Comparison of ENCODE assay signal across 8 mouse cellular contexts in the genomic region with DNA sequence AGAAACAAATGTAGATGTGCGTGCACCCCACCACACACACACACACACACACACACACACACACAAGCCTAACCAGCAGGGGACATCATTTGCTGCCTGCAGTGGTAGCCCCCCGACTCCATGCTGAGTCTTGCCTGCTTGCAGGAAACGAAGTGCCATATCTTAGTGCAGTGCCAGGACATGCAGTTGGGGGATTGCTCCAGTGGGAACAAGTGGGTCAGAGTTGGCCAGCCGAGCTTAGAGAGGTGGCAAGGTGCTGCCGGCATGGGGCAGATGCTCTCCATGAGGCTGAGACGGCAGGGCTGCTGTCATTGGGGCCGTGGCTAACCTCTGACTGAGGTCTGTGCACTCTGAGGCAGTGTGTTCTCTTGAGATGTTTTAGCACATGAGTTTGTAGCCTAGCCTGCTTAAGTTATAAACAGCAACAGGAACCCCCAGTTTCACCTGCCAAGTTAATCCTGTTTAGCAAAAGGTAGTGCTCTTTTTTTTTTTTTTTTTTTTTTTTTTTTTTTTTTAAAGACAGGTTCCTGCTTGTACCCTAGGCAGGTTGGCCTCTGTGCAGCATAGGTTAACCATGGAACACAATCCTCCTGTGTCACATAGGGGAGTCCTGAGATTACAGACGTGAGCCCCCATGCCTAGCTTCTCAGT. TPM values are rescaled to one million over a fixed set of nuclear protein-coding genes. Genes with fewer than 3 reads are reported as not detected.
A peak's percentile ranks its signal among the peaks of the same experiment; 100 is the strongest.
DNase-seq lines count a peak whose midpoint lies in the region; ATAC-seq and TF ChIP-seq lines count a peak whose summit lies in the region.

No protein-coding gene starts in this region.

- no peak for TF ChIP-seq CTCF in stomach, postnatal 0 days (IDR thresholded peaks at IDR 0.05; ENCODE audit: low read depth)

- H3K4me3 ChIP-seq in neural tube, embryonic 11.5 days (ENCODE audit: low read depth, low read length): no peak overlapping the region
- H3K4me3 ChIP-seq in limb, embryonic 15.5 days: peak overlapping the region; percentile 83; the same call in 1 of the 2 replicates
- peak overlapping the region; percentile 85; the same call in 1 of the 2 replicates for H3K4me3 ChIP-seq in stomach, postnatal 0 days (ENCODE audit: low read depth, low read length)

- no peak for ATAC-seq in neural tube, embryonic 11.5 days (ENCODE audit: insufficient read depth, low FRiP score, low TSS enrichment)
- no peak for ATAC-seq in limb, embryonic 15.5 days (ENCODE audit: insufficient number of reproducible peaks, low FRiP score, low TSS enrichment, low read depth)
- ATAC-seq in stomach, postnatal 0 days (ENCODE audit: low FRiP score, low TSS enrichment): no peak

- peaks cover 29% of the 10 kb centered on the region for H3K4me1 ChIP-seq in neural tube, embryonic 11.5 days (ENCODE audit: control insufficient read depth, insufficient read depth, low read length)
- peaks cover 52% of the 10 kb centered on the region for H3K4me1 ChIP-seq in limb, embryonic 15.5 days
- H3K4me1 ChIP-seq in stomach, postnatal 0 days (replicated peaks; ENCODE audit: control insufficient read depth, insufficient read depth): peaks cover 19% of the 10 kb centered on the region

- no peaks in the 10 kb centered on the region for H3K36me3 ChIP-seq in neural tube, embryonic 11.5 days (ENCODE audit: control insufficient read depth, insufficient read depth, low read length)
- no peaks in the 10 kb centered on the region for H3K36me3 ChIP-seq in limb, embryonic 15.5 days
- H3K36me3 ChIP-seq in stomach, postnatal 0 days (ENCODE audit: control insufficient read depth, insufficient read depth, low read length): no peaks in the 10 kb centered on the region

- DNase-seq in cerebellum, adult 9-11 months: peak; percentile 53
- DNase-seq in cerebellum, adult 11 months: no peak
- no peak for DNase-seq in neural tube, embryonic 11.5 days (ENCODE audit: low spot score)
- no peak for DNase-seq in neural tube, embryonic 10.5 days (ENCODE audit: extremely low spot score, low spot score)
- DNase-seq in stomach, postnatal 0 days (ENCODE audit: low spot score): no peak
- no peak for DNase-seq in gastrocnemius, adult 8-10 months (ENCODE audit: low spot score in 2 of 2)
- DNase-seq in right cerebral cortex, adult 18-20 months: no peak

- WGBS in neural tube, embryonic 11.5 days: 77% methylated on average over 8 of the region's 8 CpGs
- WGBS in limb, embryonic 15.5 days: 56% methylated on average over 8 of the region's 8 CpGs
- WGBS in stomach, postnatal 0 days: 63% methylated on average over 8 of the region's 8 CpGs

- H3K9me3 ChIP-seq in neural tube, embryonic 11.5 days (ENCODE audit: control insufficient read depth, low read length): no peaks in the 10 kb centered on the region
- H3K9me3 ChIP-seq in limb, embryonic 15.5 days: no peaks in the 10 kb centered on the region
- H3K9me3 ChIP-seq in stomach, postnatal 0 days (ENCODE audit: control insufficient read depth, low read length): no peaks in the 10 kb centered on the region

- no peaks in the 10 kb centered on the region for H3K27me3 ChIP-seq in neural tube, embryonic 11.5 days (ENCODE audit: control insufficient read depth, insufficient read depth, low read length)
- H3K27me3 ChIP-seq in limb, embryonic 15.5 days: no peaks in the 10 kb centered on the region
- H3K27me3 ChIP-seq in stomach, postnatal 0 days (ENCODE audit: control insufficient read depth, insufficient read depth, low read length): no peaks in the 10 kb centered on the region

- TF ChIP-seq EP300 in stomach, postnatal 0 days (optimal IDR thresholded peaks at IDR 0.05): no peak

- H3K27ac ChIP-seq in neural tube, embryonic 11.5 days (ENCODE audit: low read depth, low read length): no peak overlapping the region
- peak overlapping the region; percentile 50 for H3K27ac ChIP-seq in limb, embryonic 15.5 days
- peak overlapping the region; percentile 81 for H3K27ac ChIP-seq in stomach, postnatal 0 days (replicated peaks)

- H3K9ac ChIP-seq in neural tube, embryonic 11.5 days (ENCODE audit: low read length): no peak overlapping the region; the same call in 1 of the 2 replicates
- no peak overlapping the region for H3K9ac ChIP-seq in limb, embryonic 15.5 days
- peak overlapping the region; percentile 38; the same call in 1 of the 2 replicates for H3K9ac ChIP-seq in stomach, postnatal 0 days (ENCODE audit: low read length)

- peak overlapping the region; percentile 95 for H3K4me2 ChIP-seq in neural tube, embryonic 11.5 days (ENCODE audit: low read depth)
- peak overlapping the region; percentile 85 for H3K4me2 ChIP-seq in limb, embryonic 15.5 days
- H3K4me2 ChIP-seq in stomach, postnatal 0 days (replicated peaks; ENCODE audit: low read depth): peak overlapping the region; percentile 95

RNA-seq across cellular contexts. Expression of a gene that starts 2.0 kb away (rescaled TPM):
- 79.6 and 84.2 TPM in 2 replicates for polyA plus RNA-seq in neural tube, embryonic 11.5 days (2014; fragmentation: Nextera tagmentation; extraction: Ambion mirVana)
- 177 and 226 TPM in 2 replicates for polyA plus RNA-seq in limb, embryonic 15.5 days (2015; fragmentation: Nextera tagmentation; extraction: Ambion mirVana)
- 128 and 129 TPM in 2 replicates for polyA plus RNA-seq in stomach, postnatal 0 days (2015; fragmentation: Nextera tagmentation; extraction: Ambion mirVana)
- 100 to 1,000 TPM; 813 to 866 (median 853) TPM for total RNA-seq in gastrocnemius, adult 8-10 months (2022)
